Mouse (Mus musculus): ENCODE results near the gene Spink4.
A peak's percentile ranks its signal among the peaks of the same experiment; 100 is the strongest.
"Not testable (repeated sequence)": the region's sequence is repeated elsewhere in the genome, so short reads cannot be mapped to it uniquely, and the experiment has no call there.

Spink4 gene

DNA sequence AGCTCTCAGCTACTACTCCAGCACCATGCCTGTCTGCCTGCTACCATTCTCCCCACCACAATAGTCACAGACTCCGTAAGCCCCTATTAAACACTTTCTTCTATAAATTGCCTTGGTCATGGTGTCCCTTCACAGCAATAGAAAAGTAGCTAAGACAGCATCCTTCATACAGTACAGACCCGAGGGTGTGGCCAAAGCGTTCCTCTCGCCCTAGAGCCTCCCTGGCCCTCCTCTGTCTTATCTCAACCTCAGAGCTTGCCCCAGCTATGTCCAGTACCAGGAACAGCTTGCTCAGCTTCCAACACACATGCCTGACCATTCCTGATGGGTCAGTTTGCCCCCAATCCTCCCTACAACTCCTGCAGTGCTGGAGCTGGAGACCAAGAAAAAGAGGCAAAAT lies 19.2 kb upstream of the Spink4 start:
- DNase-seq (ENCODE audit: low read depth, low spot score): no peak

DNA sequence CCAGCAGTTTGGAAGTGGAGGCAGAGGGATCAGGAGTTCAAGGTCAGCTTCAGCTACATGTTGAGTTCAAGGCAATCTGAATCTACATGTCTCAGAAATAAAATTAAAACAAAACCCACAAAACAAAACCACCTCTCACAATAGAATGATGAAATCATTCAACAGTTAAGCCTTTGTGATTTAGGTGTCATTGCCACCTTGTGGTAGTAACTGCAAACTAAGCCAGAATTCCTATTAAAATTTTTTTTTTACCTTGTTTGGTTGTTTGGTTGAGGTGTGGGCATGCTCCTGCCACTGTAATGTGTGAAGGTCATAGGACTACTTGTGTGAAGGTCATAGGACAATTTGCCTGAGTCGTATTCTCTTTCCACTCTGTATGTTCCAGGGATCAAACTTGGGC lies 13.6 kb upstream of the Spink4 start:
- DNase-seq (ENCODE audit: low read depth, low spot score): peak; percentile 56

- DNase-seq (ENCODE audit: low read depth, low spot score): no peak
Measured at GRCm38 (mm10) chr4:40908261-40908969, 11.4 kb upstream of the Spink4 start.

- peak; percentile 26 for DNase-seq (ENCODE audit: low read depth, low spot score)
Measured at GRCm38 (mm10) chr4:40914287-40914867, 5.5 kb upstream of the Spink4 start.

GRCm38 (mm10) chr4:40915947-40916346 lies 3.9 kb upstream of the Spink4 start:
- DNase-seq (ENCODE audit: low read depth, low spot score): no peak

GRCm38 (mm10) chr4:40916592-40917155 lies 3.2 kb upstream of the Spink4 start:
- peak; percentile 21 for DNase-seq (ENCODE audit: low read depth, low spot score)

- DNase-seq (ENCODE audit: low read depth, low spot score): no peak
Measured at GRCm38 (mm10) chr4:40920576-40920975, 724 bp downstream of the Spink4 start.

GRCm38 (mm10) chr4:40921288-40921687 lies 1.4 kb downstream of the Spink4 start:
- no peak for DNase-seq (ENCODE audit: low read depth, low spot score)

DNA sequence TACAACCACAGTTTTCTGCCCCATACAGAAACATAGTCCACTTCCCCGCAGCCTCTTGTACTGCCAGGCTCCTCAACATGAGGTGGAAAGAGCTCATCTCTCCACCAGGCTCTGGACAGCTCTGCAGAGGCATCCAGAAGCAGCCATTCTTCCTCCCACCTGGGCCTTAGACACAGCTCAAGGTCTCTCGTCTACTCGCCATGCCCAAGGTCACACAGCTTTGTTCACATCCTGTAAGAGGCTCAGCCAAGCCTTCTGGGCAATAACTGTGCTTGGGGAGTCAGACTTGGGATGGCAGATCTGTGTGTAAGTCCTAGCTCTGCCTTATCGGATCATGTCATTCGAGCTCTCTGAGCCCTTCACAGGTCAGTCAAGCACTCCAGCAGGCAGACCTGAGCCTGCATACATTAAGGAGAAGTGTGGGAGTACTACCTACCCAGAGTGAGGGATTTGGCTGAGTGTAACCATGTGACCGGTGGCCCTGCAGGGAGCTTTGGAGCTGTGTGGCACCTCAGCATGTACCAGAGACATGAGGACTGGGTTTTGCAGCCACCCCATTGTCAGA lies 3.3 kb downstream of the Spink4 start:
- DNase-seq (ENCODE audit: low read depth, low spot score): no peak

- DNase-seq (ENCODE audit: low read depth, low spot score): no peak
Measured at GRCm38 (mm10) chr4:40925568-40925967, 5.7 kb downstream of the Spink4 start.

DNA sequence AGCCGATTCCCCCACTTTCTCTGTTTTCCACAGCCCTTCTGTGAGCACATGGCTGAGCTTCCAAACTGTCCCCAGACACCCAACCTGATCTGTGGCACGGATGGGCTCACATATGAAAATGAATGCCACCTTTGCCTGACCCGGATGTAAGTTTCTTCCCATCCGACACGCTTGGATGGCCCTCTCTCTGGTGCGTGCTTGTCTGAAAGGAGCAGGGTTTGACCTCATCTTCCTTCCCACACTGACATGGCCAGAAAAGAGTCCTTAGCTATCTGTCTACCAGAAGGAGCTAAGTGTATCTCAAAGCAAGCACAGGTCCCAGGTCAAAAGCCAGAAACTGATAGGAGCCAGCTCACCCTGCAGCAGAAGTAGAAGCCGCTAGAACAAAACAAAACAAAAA lies 9.2 kb downstream of the Spink4 start:
- DNase-seq (ENCODE audit: low read depth, low spot score): peak; percentile 53

- DNase-seq (ENCODE audit: low read depth, low spot score): no peak
Measured at GRCm38 (mm10) chr4:40933694-40934093, 13.8 kb downstream of the Spink4 start.

DNA sequence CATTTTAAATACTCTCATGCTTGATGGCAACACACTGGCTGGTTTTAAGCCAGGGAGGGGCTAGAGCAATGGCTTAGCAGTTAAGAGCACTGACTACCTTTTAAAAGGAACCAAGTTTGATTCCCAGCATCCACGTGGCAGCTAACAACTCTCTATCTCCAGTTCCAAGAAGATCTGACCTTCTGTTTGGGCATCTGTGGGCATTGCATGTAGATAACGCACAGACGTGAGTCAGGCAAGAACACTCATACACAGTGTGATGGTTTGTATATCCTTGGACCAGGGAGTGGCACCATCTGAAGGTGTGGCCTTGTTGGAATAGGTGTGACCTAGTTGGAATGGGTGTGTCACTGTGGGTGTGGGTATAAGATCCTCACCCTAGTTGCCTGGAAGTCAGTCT lies 14.5 kb downstream of the Spink4 start:
- not testable (repeated sequence) for DNase-seq (ENCODE audit: low read depth, low spot score)

DNA sequence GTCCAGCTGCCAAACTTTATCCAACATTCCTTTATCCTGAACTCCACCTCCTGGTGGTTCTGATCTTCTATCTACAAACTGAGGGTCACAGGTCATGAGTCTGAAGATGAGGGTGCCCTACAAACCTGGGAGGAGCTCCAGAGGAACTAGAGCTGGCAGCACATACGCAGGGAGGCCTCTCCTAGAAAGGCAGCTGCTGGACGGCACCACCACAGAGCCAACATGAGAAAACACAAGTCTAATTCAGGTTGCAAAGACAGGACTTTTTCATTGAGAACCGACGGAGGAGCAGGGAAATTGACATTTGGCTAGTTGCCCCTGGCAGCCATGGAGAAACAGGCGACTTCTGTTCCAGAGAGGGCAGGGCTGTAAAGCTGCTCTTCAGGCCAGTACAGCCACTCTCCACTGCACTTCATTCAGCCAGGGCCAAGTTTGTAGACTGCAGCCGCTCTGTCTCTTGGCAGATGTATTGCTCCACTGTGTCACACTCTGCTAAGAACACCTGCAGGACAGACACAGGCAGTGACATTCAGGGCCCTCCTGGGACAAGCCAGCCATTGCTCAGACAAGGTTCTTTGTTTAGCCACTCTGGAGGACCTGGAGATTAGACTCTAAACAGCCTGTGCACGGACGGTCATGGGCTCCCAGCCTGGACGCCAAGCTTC lies 16.5 kb downstream of the Spink4 start:
- peak; percentile 20 for DNase-seq (ENCODE audit: low read depth, low spot score)

GRCm38 (mm10) chr4:40938793-40939192 lies 18.9 kb downstream of the Spink4 start:
- no peak for DNase-seq (ENCODE audit: low read depth, low spot score)

GRCm38 (mm10) chr4:40943651-40944050 lies 23.8 kb downstream of the Spink4 start:
- no peak for DNase-seq (ENCODE audit: low read depth, low spot score)

DNA sequence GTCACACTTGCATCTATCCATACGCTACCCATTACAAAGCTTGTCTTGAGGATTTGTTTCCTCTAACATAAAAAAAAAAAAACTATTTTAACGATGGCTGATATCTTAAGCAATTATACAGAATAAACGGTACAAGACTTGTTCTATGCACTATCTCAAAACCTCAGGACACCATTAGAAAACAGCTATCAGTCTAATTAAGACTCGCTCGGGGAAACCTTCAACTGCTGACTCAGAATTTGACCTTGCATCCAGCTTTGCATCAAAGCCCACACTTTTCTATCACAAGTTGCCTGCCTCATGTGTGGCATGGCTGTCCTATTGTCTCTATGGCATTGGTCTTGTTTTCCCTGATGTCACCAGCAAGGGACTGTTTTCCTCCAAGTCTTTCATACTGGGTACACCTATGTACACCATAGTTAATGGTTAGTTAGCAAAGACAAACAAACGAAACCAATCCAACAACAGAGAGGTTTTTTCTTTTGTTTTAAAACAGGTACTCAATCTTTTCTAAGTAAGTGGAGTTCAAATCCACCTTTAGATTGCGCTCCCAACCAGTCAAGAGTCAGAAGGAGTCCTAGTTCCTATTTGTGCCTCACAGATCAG lies 26.8 kb downstream of the Spink4 start:
- DNase-seq (ENCODE audit: low read depth, low spot score): no peak

GRCm38 (mm10) chr4:40947565-40948159 lies 27.8 kb downstream of the Spink4 start:
- peak; percentile 83 for DNase-seq (ENCODE audit: low read depth, low spot score)

GRCm38 (mm10) chr4:40948160-40948708 lies 28.4 kb downstream of the Spink4 start, which contains the start of the genes Bag1 and Chmp5:
Bag1 (minus strand) TSS chr4:40948294.
Chmp5 (plus strand) TSS chr4:40948407.
- peak; percentile 98 for DNase-seq (ENCODE audit: low read depth, low spot score)

DNA sequence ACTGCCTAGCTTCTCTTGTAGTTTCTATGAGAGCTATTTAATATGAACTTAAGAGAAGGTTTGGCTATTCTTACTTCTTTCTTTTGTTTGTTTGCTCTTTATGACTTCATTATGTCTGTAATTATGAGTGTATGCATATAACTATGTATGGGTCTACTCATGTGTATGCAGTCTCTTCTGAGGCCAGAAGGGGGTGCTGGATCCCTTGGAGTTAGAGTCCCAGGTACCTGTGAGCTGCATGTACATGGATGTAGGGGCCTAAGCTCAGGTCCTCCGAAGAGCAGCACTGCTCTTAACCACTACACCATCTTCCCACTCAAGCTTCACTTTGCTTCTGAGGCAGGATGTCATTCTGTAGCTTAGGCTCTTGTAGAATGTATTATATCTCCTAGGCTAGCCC lies 33.7 kb downstream of the Spink4 start:
- peak; percentile 67 for DNase-seq (ENCODE audit: low read depth, low spot score)

DNA sequence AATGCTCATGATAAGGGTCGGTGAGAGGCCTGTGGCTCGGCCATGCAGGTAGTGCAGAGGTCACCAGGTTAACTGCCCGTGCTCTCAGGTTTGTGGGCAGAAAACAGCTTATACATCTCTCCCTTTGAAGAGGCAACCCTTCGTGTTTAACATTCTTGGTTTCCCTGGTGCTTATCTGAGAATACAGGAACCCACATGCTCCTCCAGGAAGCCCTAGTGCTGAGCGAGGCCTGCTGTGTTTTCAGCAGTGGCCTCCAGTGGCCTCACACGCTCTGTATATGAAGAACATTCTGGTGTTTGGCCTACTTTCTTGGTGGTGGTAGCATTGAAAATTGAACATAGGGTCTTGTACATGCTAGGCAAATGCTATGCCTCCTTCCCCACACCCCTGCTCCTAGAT lies 36.1 kb downstream of the Spink4 start:
- DNase-seq (ENCODE audit: low read depth, low spot score): no peak

Data from A20 (cell line).